Mouse (Mus musculus) limb, embryonic 14.5 days (tissue): ENCODE measurements at regions not wholly inside any gene's neighbourhood (a gene's known extent, or its start where the extent isn't known, plus 50 kb on each side); places are given as distances from the start of the nearest gene placed in this dataset.

Experiments used
- ATAC-seq: fragments of 200-750 bp; cut with Nextera tagmentation; 2 replicates; pipeline ENCODE4 v1.8.0; 2017; ENCODE audit warnings: low read depth, moderate number of reproducible peaks, moderate TSS enrichment; ENCODE audit not compliant: low FRiP score
- DNase-seq: peaks from one replicate; pipeline ENCODE4 v3.0.0-alpha.2; 2015; ENCODE audit warnings: low spot score
- H3K27ac ChIP-seq: fragments of 300-500 bp; sonication (generic); replicated peaks from 2 replicates; pipeline ENCODE4 v1.5.1; 2014; ENCODE audit warnings: low read depth, mild to moderate bottlenecking, low read length, moderate library complexity, mixed read lengths
- H3K27me3 ChIP-seq: fragments of 300-500 bp; sonication (generic); 2 replicates; pipeline ENCODE4 v1.6.1; 2014; ENCODE audit warnings: low read length, mixed read lengths; ENCODE audit not compliant: control insufficient read depth, insufficient read depth
- H3K36me3 ChIP-seq: fragments of 300-500 bp; sonication (generic); 2 replicates; pipeline ENCODE4 v1.6.1; 2014; ENCODE audit warnings: mild to moderate bottlenecking, low read length, moderate library complexity, mixed read lengths; ENCODE audit not compliant: control insufficient read depth, insufficient read depth
- H3K4me1 ChIP-seq: fragments of 300-500 bp; sonication (generic); 2 replicates; pipeline ENCODE4 v1.6.1; 2014; ENCODE audit warnings: antibody characterized with exemption, low read length, mixed read lengths; ENCODE audit not compliant: control insufficient read depth, insufficient read depth
- H3K4me2 ChIP-seq: fragments of 300-500 bp; sonication (generic); replicated peaks from 2 replicates; pipeline ENCODE4 v1.6.1; 2014; ENCODE audit warnings: low read depth, mild to moderate bottlenecking, low read length, moderate library complexity; ENCODE audit not compliant: severe bottlenecking
- H3K4me3 ChIP-seq: fragments of 300-500 bp; sonication (generic); replicated peaks from 2 replicates; pipeline ENCODE4 v1.5.1; 2014; ENCODE audit warnings: low read length
- H3K9ac ChIP-seq: fragments of 300-500 bp; sonication (generic); 2 replicates; pipeline ENCODE4 v1.6.1; 2014; ENCODE audit warnings: mild to moderate bottlenecking, low read depth, low read length, moderate library complexity; ENCODE audit not compliant: severe bottlenecking
- H3K9me3 ChIP-seq: fragments of 300-500 bp; sonication (generic); 2 replicates; pipeline ENCODE4 v1.6.1; 2016; ENCODE audit warnings: low read length; ENCODE audit not compliant: control insufficient read depth
- POLR2A ChIP-seq: fragments of 200-500 bp; IDR thresholded peaks from 2 replicates; pipeline ENCODE4 v1.8.0; 2012; ENCODE audit warnings: inconsistent platforms, mild to moderate bottlenecking, moderate library complexity, borderline replicate concordance; ENCODE audit not compliant: insufficient read depth, insufficient read length; ENCODE audit errors: extremely low read depth
- WGBS: fragments of 180-500 bp; shearing (Covaris S2); extraction: QIAGEN DNeasy Blood & Tissue Kit; methylation state at CpG from one replicate; pipeline ENCODE4 v1.1.7; 2014; 5-methylcytosine and 5-hydroxymethylcytosine counted together

- ATAC-seq (no peak), DNase-seq (peak; percentile 22)
- Histone ChIP-seq H3K4me2 (no peak overlapping the region), H3K4me1 (peaks cover 12% of the 10 kb centered on the region), H3K4me3 (no peak overlapping the region), H3K36me3 (no peaks in the 10 kb centered on the region), H3K27ac (no peak overlapping the region), H3K9me3 (no peaks in the 10 kb centered on the region), H3K27me3 (no peaks in the 10 kb centered on the region), H3K9ac (no peak overlapping the region)
- WGBS, result 15% methylated on average over 5 of the region's 5 CpGs
- TF ChIP-seq POLR2A, result no peak
Measured at GRCm38 (mm10) chr1:77080767-77081166, 434.1 kb downstream of the Epha4 start.

GRCm38 (mm10) chr1:77081660-77082059 lies 433.2 kb downstream of the Epha4 start:
- peak; percentile 26 for DNase-seq
- H3K4me1 ChIP-seq, result peaks cover 12% of the 10 kb centered on the region
- no peak for ATAC-seq
- no peak overlapping the region for H3K27ac ChIP-seq
- WGBS, result 45% methylated on average over 7 of the region's 7 CpGs
- H3K9me3 ChIP-seq, result no peaks in the 10 kb centered on the region
- H3K4me3 ChIP-seq, result no peak overlapping the region
- H3K27me3 ChIP-seq, result no peaks in the 10 kb centered on the region
- H3K36me3 ChIP-seq, result no peaks in the 10 kb centered on the region
- no peak overlapping the region for H3K4me2 ChIP-seq
- no peak overlapping the region for H3K9ac ChIP-seq
- TF ChIP-seq POLR2A, result no peak

GRCm38 (mm10) chr1:77082410-77082809 lies 432.5 kb downstream of the Epha4 start:
- 84% methylated on average over 3 of the region's 3 CpGs for WGBS
- Histone ChIP-seq H3K4me2 (no peak overlapping the region), H3K27me3 (no peaks in the 10 kb centered on the region), H3K9ac (no peak overlapping the region), H3K9me3 (no peaks in the 10 kb centered on the region), H3K36me3 (no peaks in the 10 kb centered on the region), H3K27ac (no peak overlapping the region), H3K4me1 (peaks cover 12% of the 10 kb centered on the region), H3K4me3 (no peak overlapping the region)
- no peak for TF ChIP-seq POLR2A
- DNase-seq (no peak), ATAC-seq (no peak)

- H3K36me3 ChIP-seq, result no peaks in the 10 kb centered on the region
- TF ChIP-seq POLR2A, result no peak
- 46% methylated on average over 2 of the region's 2 CpGs for WGBS
- H3K27me3 ChIP-seq, result no peaks in the 10 kb centered on the region
- H3K9me3 ChIP-seq, result no peaks in the 10 kb centered on the region
- ATAC-seq (no peak), DNase-seq (no peak)
- H3K4me2 ChIP-seq, result no peak overlapping the region
- no peak overlapping the region for H3K27ac ChIP-seq
- no peaks in the 10 kb centered on the region for H3K4me1 ChIP-seq
- H3K9ac ChIP-seq, result no peak overlapping the region
- H3K4me3 ChIP-seq, result no peak overlapping the region
Measured at GRCm38 (mm10) chr1:77093551-77093950, 421.3 kb downstream of the Epha4 start.

- H3K27me3 ChIP-seq, result no peaks in the 10 kb centered on the region
- DNase-seq (no peak), ATAC-seq (no peak)
- H3K4me3 ChIP-seq, result no peak overlapping the region
- no peak overlapping the region for H3K4me2 ChIP-seq
- no peak overlapping the region for H3K27ac ChIP-seq
- H3K4me1 ChIP-seq, result peaks cover 11% of the 10 kb centered on the region
- H3K36me3 ChIP-seq, result no peaks in the 10 kb centered on the region
- no peak for TF ChIP-seq POLR2A
- no peak overlapping the region for H3K9ac ChIP-seq
- no peaks in the 10 kb centered on the region for H3K9me3 ChIP-seq
- 40% methylated on average over 12 of the region's 12 CpGs for WGBS
Measured at GRCm38 (mm10) chr1:77101726-77102272, 413.1 kb downstream of the Epha4 start.
